Mouse (Mus musculus) midbrain, embryonic 16.5 days (tissue): ENCODE results near the gene Mup3. TPM values are rescaled to one million over a fixed set of nuclear protein-coding genes. Genes with fewer than 3 reads are reported as not detected.

Experiments used
- polyA plus RNA-seq: library from polyadenylated mRNA; unstranded; fragments of >200 nt; fragmentation: Nextera tagmentation; extraction: Ambion mirVana; gene quantifications from 2 replicates; pipeline ENCODE4 v1.2.1, GENCODE M21; 2015

Gene Mup3
- polyA plus RNA-seq, 1 experiment from 2014 or later, result not detected

Other genes with a start within 250 kb of the Mup3 start
- not detected in 2 replicates for gene Mup20, start 33.2 kb downstream of the Mup3 start, polyA plus RNA-seq
- not detected in 2 replicates for gene Mup21, start 63.5 kb upstream of the Mup3 start, polyA plus RNA-seq
- gene Zfp37, start 143.7 kb upstream of the Mup3 start, polyA plus RNA-seq, result 35.9 and 37.2 TPM in 2 replicates
- gene Slc31a2, start 175.2 kb upstream of the Mup3 start, polyA plus RNA-seq, result 17.3 and 18.7 TPM in 2 replicates